In the genomic region with DNA sequence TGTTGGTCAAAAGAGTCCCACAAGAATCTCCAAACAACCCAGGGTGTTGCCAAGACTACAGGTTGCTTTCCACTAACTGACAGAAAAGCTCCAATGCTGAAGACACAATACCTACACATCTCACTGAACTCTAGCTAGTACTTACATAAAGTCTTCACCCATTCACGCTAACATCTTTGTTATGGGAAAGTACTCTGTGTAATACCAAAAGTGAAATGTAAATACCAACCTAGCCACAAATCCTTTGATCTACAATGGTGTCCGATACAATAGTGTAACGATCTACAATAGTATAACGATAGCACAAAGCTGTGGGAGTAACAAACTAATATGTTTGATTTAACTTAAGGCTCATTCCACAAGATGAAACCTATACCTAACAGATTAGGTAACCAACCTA, we compare ENCODE assay signal across 18 mouse cellular contexts.
DNase-seq lines count a peak whose midpoint lies in the region; ATAC-seq and TF ChIP-seq lines count a peak whose summit lies in the region.
"Had no signal": no experiment of that assay in that cellular context is flagged by ENCODE, and none has a peak within 500 bp of the region (broad histone marks: within the 10 kb centered on the region; RNA-seq: fewer than 3 reads in every experiment).

No protein-coding gene starts in this region.

- no peak overlapping the region for H3K27ac ChIP-seq in CH12.LX (ENCODE audit: insufficient read depth, low read depth)
- H3K27ac ChIP-seq: embryonic facial prominence, embryonic 10.5 days; embryonic facial prominence, embryonic 12.5 days; forebrain, embryonic 13.5 days; forebrain, embryonic 15.5 days had no signal

- H3K4me3 ChIP-seq in CH12.LX (replicated peaks in 1 of 3; ENCODE audit: low read depth in 2 of 3, low read length in 2 of 3, poor library complexity in 1 of 3), result no peak overlapping the region
- H3K4me3 ChIP-seq: embryonic facial prominence, embryonic 10.5 days; embryonic facial prominence, embryonic 12.5 days; forebrain, embryonic 13.5 days; forebrain, embryonic 15.5 days had no signal

- TF ChIP-seq CTCF in CH12.LX (conservative IDR thresholded peaks at IDR 0.05 in 1 of 2, IDR thresholded peaks at IDR 0.05 in 1 of 2; ENCODE audit: low read depth in 2 of 2, low read length in 2 of 2), result no peak

- TF ChIP-seq EP300 in CH12.LX (IDR thresholded peaks at IDR 0.05; ENCODE audit: low read length), result no peak; the same call in 1 of the 2 replicates

- in situ Hi-C loops in CH12.LX (cut with MboI; ENCODE audit: low pct_ligation_motif_present, low pct_unique_long_range_greater_than_20kb, low sequenced_read_pairs), result no loop called here

- no peaks in the 10 kb centered on the region for H3K79me2 ChIP-seq in CH12.LX (replicated peaks; ENCODE audit: control insufficient read depth, extremely low read depth, insufficient read depth, poor library complexity, severe bottlenecking)

- 0 out of 2 replicates have a peak overlapping the region, but pooled peaks have one; percentile 5 for H3K4me2 ChIP-seq in CH12.LX (ENCODE audit: insufficient read depth, low read depth, poor library complexity, severe bottlenecking)
- H3K4me2 ChIP-seq: embryonic facial prominence, embryonic 12.5 days; forebrain, embryonic 13.5 days; forebrain, embryonic 15.5 days had no signal

- peaks cover 0 to 5% of the 10 kb centered on the region in 2 experiments for H3K36me3 ChIP-seq in CH12.LX (replicated peaks in 1 of 2; ENCODE audit: control insufficient read depth in 1 of 2, insufficient read depth in 1 of 2, low read length in 1 of 2)
- H3K36me3 ChIP-seq: embryonic facial prominence, embryonic 12.5 days; forebrain, embryonic 15.5 days had no signal

- dilution Hi-C loops in CH12.LX (cut with MboI; ENCODE audit: extremely low pct_ligation_motif_present, extremely low pct_unique_long_range_greater_than_20kb, low sequenced_read_pairs), result no loop called here

- peaks cover 2% of the 10 kb centered on the region for H3K9me3 ChIP-seq in CH12.LX (replicated peaks; ENCODE audit: low read length)
- H3K9me3 ChIP-seq: embryonic facial prominence, embryonic 10.5 days; embryonic facial prominence, embryonic 12.5 days; forebrain, embryonic 13.5 days; forebrain, embryonic 15.5 days had no signal

- TF ChIP-seq POLR2A in CH12.LX (IDR thresholded peaks at IDR 0.05; ENCODE audit: low read depth, low read length), result no peak

- no peak for TF ChIP-seq RAD21 in CH12.LX (IDR thresholded peaks at IDR 0.05; ENCODE audit: low read depth, low read length)

- no peak overlapping the region for H3K9ac ChIP-seq in CH12.LX (ENCODE audit: insufficient read depth, low read depth)
- H3K9ac ChIP-seq: embryonic facial prominence, embryonic 12.5 days; forebrain, embryonic 13.5 days; forebrain, embryonic 15.5 days; forebrain, postnatal 0 days had no signal

- DNase-seq in CH12.LX (ENCODE audit: extremely low read depth), result no peak
- peak; percentile 20 for DNase-seq in induced T-regulatory cell, adult 2 months (ENCODE audit: low read depth)
- DNase-seq in gastrocnemius, postnatal 10 days, result no peak
- no peak for DNase-seq in left cerebral cortex, adult 9 months (ENCODE audit: low spot score in 2 of 2)
- DNase-seq: adrenal gland, adult 8-10 months; adrenal gland, postnatal 14 days; adrenal gland, postnatal 36 days; cerebellum, adult 11-12 months; cerebellum, adult 2 months; cerebellum, adult 9-10 months; cerebellum, postnatal 10 days; cerebellum, postnatal 25 days; forebrain, postnatal 0 days had no signal

- H3K4me1 ChIP-seq in CH12.LX (ENCODE audit: control insufficient read depth in 1 of 2, insufficient read depth in 2 of 2), result peaks cover 2 to 22% of the 10 kb centered on the region in 2 experiments; a peak in 3 of 4 replicates
- H3K4me1 ChIP-seq: embryonic facial prominence, embryonic 10.5 days; embryonic facial prominence, embryonic 12.5 days had no signal

- H3K27me3 ChIP-seq in CH12.LX (replicated peaks), result no peaks in the 10 kb centered on the region
- H3K27me3 ChIP-seq: embryonic facial prominence, embryonic 12.5 days; forebrain, embryonic 13.5 days; forebrain, embryonic 15.5 days had no signal

- ATAC-seq in CD4-positive, CD25-positive, alpha-beta regulatory T cell, adult 4 months, result peak; percentile 67
- ATAC-seq: forebrain, embryonic 13.5 days; forebrain, embryonic 15.5 days; forebrain, postnatal 0 days had no signal

TF ChIP-seq in CH12.LX, 34 proteins besides CTCF, POLR2A, EP300 and RAD21:
- TF ChIP-seq MYC (IDR thresholded peaks at IDR 0.05; ENCODE audit: low read depth, low read length) (no peak), USF1 (IDR thresholded peaks at IDR 0.05; ENCODE audit: low read depth, low read length) (no peak), IRF4 (IDR thresholded peaks at IDR 0.05; ENCODE audit: low read depth, low read length) (peak; percentile 50; the same call in 1 of the 2 replicates), JUND (conservative IDR thresholded peaks at IDR 0.05; ENCODE audit: low read depth, low read length) (peak; percentile 45; the same call in 1 of the 2 replicates), UBTF (IDR thresholded peaks at IDR 0.05; ENCODE audit: low read depth, low read length) (no peak)
